Mouse (Mus musculus) C2C12 (cell line): Measurements from ENCODE around the gene Fezf2. TPM values are rescaled to one million over a fixed set of nuclear protein-coding genes. Genes with fewer than 3 reads are reported as not detected.

ENCODE experiments used
- H3K27me3 ChIP-seq: one replicate; pipeline ENCODE4 v1.6.1; 2011; ENCODE audit not compliant: control insufficient read depth, insufficient read depth, insufficient read length
- H3K36me3 ChIP-seq: one replicate; pipeline ENCODE4 v1.6.1; 2011; ENCODE audit not compliant: control insufficient read depth, insufficient read depth
- H3K4me3 ChIP-seq: one replicate; pipeline ENCODE4 v1.5.1; 2011; ENCODE audit warnings: mild to moderate bottlenecking, control low read depth; ENCODE audit not compliant: poor library complexity, insufficient read depth, severe bottlenecking
- H3K79me2 ChIP-seq: one replicate; pipeline ENCODE4 v1.6.1; 2011; ENCODE audit not compliant: control insufficient read depth, insufficient read depth
- H3K79me3 ChIP-seq: one replicate; pipeline ENCODE4 v1.6.1; 2011; ENCODE audit warnings: low read depth, control low read depth
- H3ac ChIP-seq: one replicate; pipeline ENCODE3; 2011; ENCODE audit warnings: low read depth; ENCODE audit not compliant: control insufficient read depth, insufficient read length
- CEBPB ChIP-seq: IDR thresholded peaks from one replicate; pipeline ENCODE4 v1.6.1; 2011; ENCODE audit warnings: low read depth, mild to moderate bottlenecking, control low read depth, moderate library complexity
- CTCF ChIP-seq: IDR thresholded peaks from one replicate; pipeline ENCODE4 v1.5.1; 2011; ENCODE audit not compliant: control insufficient read depth, insufficient read depth, insufficient read length
- FOSL1 ChIP-seq: IDR thresholded peaks from one replicate; pipeline ENCODE4 v1.8.0; 2011; ENCODE audit warnings: mild to moderate bottlenecking, low read length; ENCODE audit not compliant: poor library complexity, insufficient read depth, severe bottlenecking
- MAX ChIP-seq: IDR thresholded peaks from one replicate; pipeline ENCODE4 v1.6.1; 2011; ENCODE audit warnings: mild to moderate bottlenecking, control low read depth
- MYOD1 ChIP-seq: IDR thresholded peaks from one replicate; pipeline ENCODE4 v1.6.1; 2011; ENCODE audit warnings: low read depth; ENCODE audit not compliant: control insufficient read depth, insufficient read length
- MYOG ChIP-seq: IDR thresholded peaks from one replicate; pipeline ENCODE4 v1.6.1; 2011; ENCODE audit not compliant: control insufficient read depth, insufficient read length; ENCODE audit errors: extremely low read depth
- USF1 ChIP-seq: IDR thresholded peaks from one replicate; pipeline ENCODE4 v1.6.1; 2011; ENCODE audit warnings: low read depth, mild to moderate bottlenecking, control low read depth, moderate library complexity
- polyA plus RNA-seq: library from polyadenylated mRNA; unstranded; fragments of >200 nt; fragmentation: generic; extraction: Trizol; gene quantifications from one replicate; pipeline ENCODE4 v1.2.1, GENCODE M21; 2012; ENCODE audit warnings: missing spikeins

Fezf2 gene
- polyA plus RNA-seq, 1 experiment: not detected

GRCm38 (mm10) chr14:12337421-12337997, 10.5 kb downstream of the Fezf2 start:
- Histone ChIP-seq H3K79me3 (no peaks in the 10 kb centered on the region), H3K4me3 (no peak overlapping the region), H3K79me2 (no peaks in the 10 kb centered on the region), H3K27me3 (peaks cover 44% of the 10 kb centered on the region), H3ac (no peak overlapping the region), H3K36me3 (no peaks in the 10 kb centered on the region)
- no peak for TF ChIP-seq FOSL1
- no peak for TF ChIP-seq CEBPB
- no peak for TF ChIP-seq MYOD1
- no peak for TF ChIP-seq MYOG
- TF ChIP-seq USF1: no peak
- TF ChIP-seq CTCF: no peak
- TF ChIP-seq MAX: no peak

- TF ChIP-seq CEBPB: no peak
- TF ChIP-seq USF1: no peak
- TF ChIP-seq MYOD1: no peak
- no peak for TF ChIP-seq FOSL1
- no peak for TF ChIP-seq MYOG
- TF ChIP-seq CTCF: no peak
- TF ChIP-seq MAX: no peak
- Histone ChIP-seq H3K36me3 (no peaks in the 10 kb centered on the region), H3ac (no peak overlapping the region), H3K4me3 (no peak overlapping the region), H3K79me3 (no peaks in the 10 kb centered on the region), H3K27me3 (peaks cover 22% of the 10 kb centered on the region), H3K79me2 (no peaks in the 10 kb centered on the region)
Measured at GRCm38 (mm10) chr14:12334925-12335324, 13.1 kb downstream of the Fezf2 start.

GRCm38 (mm10) chr14:12333622-12334021, 14.4 kb downstream of the Fezf2 start:
- no peaks in the 10 kb centered on the region for H3K36me3 ChIP-seq
- no peak overlapping the region for H3K4me3 ChIP-seq
- peaks cover 13% of the 10 kb centered on the region for H3K27me3 ChIP-seq
- H3K79me2 ChIP-seq: no peaks in the 10 kb centered on the region
- no peaks in the 10 kb centered on the region for H3K79me3 ChIP-seq
- TF ChIP-seq CTCF: no peak
- no peak for TF ChIP-seq MYOD1
- TF ChIP-seq FOSL1: no peak
- TF ChIP-seq CEBPB: no peak
- no peak for TF ChIP-seq USF1
- TF ChIP-seq MYOG: no peak
- no peak for TF ChIP-seq MAX
- H3ac ChIP-seq: no peak overlapping the region

- no peak overlapping the region for H3ac ChIP-seq
- no peaks in the 10 kb centered on the region for H3K79me2 ChIP-seq
- no peaks in the 10 kb centered on the region for H3K79me3 ChIP-seq
- H3K36me3 ChIP-seq: peaks cover 16% of the 10 kb centered on the region
- TF ChIP-seq MYOG (no peak), USF1 (no peak), CTCF (no peak), CEBPB (no peak), MYOD1 (no peak), FOSL1 (no peak), MAX (no peak)
- no peak overlapping the region for H3K4me3 ChIP-seq
- no peaks in the 10 kb centered on the region for H3K27me3 ChIP-seq
Measured at GRCm38 (mm10) chr14:12303106-12303505, 44.9 kb downstream of the Fezf2 start.

- no peaks in the 10 kb centered on the region for H3K27me3 ChIP-seq
- H3K79me3 ChIP-seq: no peaks in the 10 kb centered on the region
- TF ChIP-seq MYOG: no peak
- no peak for TF ChIP-seq FOSL1
- no peak for TF ChIP-seq USF1
- TF ChIP-seq CTCF: no peak
- no peak for TF ChIP-seq MYOD1
- no peak for TF ChIP-seq MAX
- TF ChIP-seq CEBPB: no peak
- H3K79me2 ChIP-seq: no peaks in the 10 kb centered on the region
- peaks cover 16% of the 10 kb centered on the region for H3K36me3 ChIP-seq
- H3ac ChIP-seq: no peak overlapping the region
- no peak overlapping the region for H3K4me3 ChIP-seq
Measured at GRCm38 (mm10) chr14:12300677-12301076, 47.3 kb downstream of the Fezf2 start.

- H3K36me3 ChIP-seq: peaks cover 16% of the 10 kb centered on the region
- no peak overlapping the region for H3ac ChIP-seq
- no peaks in the 10 kb centered on the region for H3K79me3 ChIP-seq
- H3K4me3 ChIP-seq: no peak overlapping the region
- no peaks in the 10 kb centered on the region for H3K27me3 ChIP-seq
- H3K79me2 ChIP-seq: no peaks in the 10 kb centered on the region
- TF ChIP-seq FOSL1 (no peak), MYOG (no peak), USF1 (no peak), CTCF (no peak), MAX (no peak), CEBPB (no peak), MYOD1 (no peak)
Measured at GRCm38 (mm10) chr14:12300275-12300674, 47.7 kb downstream of the Fezf2 start.
